Mouse (Mus musculus) kidney, embryonic 16.5 days (tissue): ENCODE measurements around the gene Il2ra. TPM values are rescaled to one million over a fixed set of nuclear protein-coding genes. Genes with fewer than 3 reads are reported as not detected.

ENCODE experiments used
- ATAC-seq: fragments of 200-750 bp; cut with Nextera tagmentation; 2 replicates; pipeline ENCODE4 v1.8.0; 2017; ENCODE audit warnings: moderate TSS enrichment; ENCODE audit not compliant: low FRiP score, low TSS enrichment
- H3K27ac ChIP-seq: fragments of 300-500 bp; sonication (generic); 2 replicates; pipeline ENCODE4 v1.5.1; 2014; ENCODE audit warnings: low read length
- H3K27me3 ChIP-seq: fragments of 300-500 bp; sonication (generic); 2 replicates; pipeline ENCODE4 v1.6.1; 2014; ENCODE audit warnings: low read length, control low read depth, mixed read lengths; ENCODE audit not compliant: insufficient read depth
- H3K36me3 ChIP-seq: fragments of 300-500 bp; sonication (generic); 2 replicates; pipeline ENCODE4 v1.6.1; 2014; ENCODE audit warnings: low read length, control low read depth, mixed read lengths; ENCODE audit not compliant: insufficient read depth
- H3K4me1 ChIP-seq: fragments of 300-500 bp; sonication (generic); 2 replicates; pipeline ENCODE4 v1.6.1; 2014; ENCODE audit warnings: low read length, control low read depth, mixed read lengths; ENCODE audit not compliant: insufficient read depth
- H3K4me2 ChIP-seq: fragments of 300-500 bp; sonication (generic); replicated peaks from 2 replicates; pipeline ENCODE4 v1.6.1; 2014; ENCODE audit warnings: low read depth, low read length
- H3K4me3 ChIP-seq: fragments of 300-500 bp; sonication (generic); 2 replicates; pipeline ENCODE4 v1.5.1; 2014; ENCODE audit warnings: mild to moderate bottlenecking, low read length
- H3K9ac ChIP-seq: fragments of 300-500 bp; sonication (generic); replicated peaks from 2 replicates; pipeline ENCODE4 v1.6.1; 2014; ENCODE audit warnings: low read length
- H3K9me3 ChIP-seq: fragments of 300-500 bp; sonication (generic); 2 replicates; pipeline ENCODE4 v1.6.1; 2016; ENCODE audit warnings: low read length, control low read depth
- WGBS: fragments of 180-500 bp; shearing (Covaris S2); extraction: QIAGEN DNeasy Blood & Tissue Kit; methylation state at CpG from one replicate; pipeline ENCODE4 v1.1.7; 2014; 5-methylcytosine and 5-hydroxymethylcytosine counted together
- polyA plus RNA-seq: library from polyadenylated mRNA; unstranded; fragments of >200 nt; fragmentation: Nextera tagmentation; extraction: Ambion mirVana; gene quantifications from 2 replicates; pipeline ENCODE4 v1.2.1, GENCODE M21; 2015

The Il2ra gene
- polyA plus RNA-seq, 1 experiment from 2014 or later, result not detected

GRCm38 (mm10) chr2:11619598-11619997, 23.0 kb upstream of the Il2ra start:
- Histone ChIP-seq H3K9me3 (peaks cover 6% of the 10 kb centered on the region), H3K36me3 (no peaks in the 10 kb centered on the region), H3K4me3 (no peak overlapping the region), H3K4me2 (no peak overlapping the region), H3K27ac (no peak overlapping the region), H3K27me3 (no peaks in the 10 kb centered on the region), H3K9ac (no peak overlapping the region), H3K4me1 (no peaks in the 10 kb centered on the region)
- 98% methylated on average over 2 of the region's 2 CpGs for WGBS
- ATAC-seq, result no peak

GRCm38 (mm10) chr2:11623173-11623572, 19.4 kb upstream of the Il2ra start:
- no peak overlapping the region for H3K4me3 ChIP-seq
- WGBS, result 90% methylated on average over 8 of the region's 8 CpGs
- no peak for ATAC-seq
- no peaks in the 10 kb centered on the region for H3K4me1 ChIP-seq
- no peaks in the 10 kb centered on the region for H3K36me3 ChIP-seq
- no peak overlapping the region for H3K4me2 ChIP-seq
- no peak overlapping the region for H3K27ac ChIP-seq
- no peak overlapping the region for H3K9ac ChIP-seq
- H3K9me3 ChIP-seq, result no peaks in the 10 kb centered on the region
- no peaks in the 10 kb centered on the region for H3K27me3 ChIP-seq

- Histone ChIP-seq H3K9ac (no peak overlapping the region), H3K9me3 (no peaks in the 10 kb centered on the region), H3K36me3 (no peaks in the 10 kb centered on the region), H3K27me3 (no peaks in the 10 kb centered on the region), H3K4me3 (no peak overlapping the region), H3K4me1 (no peaks in the 10 kb centered on the region), H3K27ac (no peak overlapping the region), H3K4me2 (no peak overlapping the region)
- no peak for ATAC-seq
- WGBS, result 87% methylated on average over 2 of the region's 2 CpGs
These were observed 18.9 kb upstream of the Il2ra start for GRCm38 (mm10) chr2:11623726-11624125.

- WGBS, result 97% methylated on average over 5 of the region's 5 CpGs
- no peak within 1 kb of the TSS for H3K4me2 ChIP-seq
- no peak within 1 kb of the TSS for H3K4me3 ChIP-seq
- no peaks in the 10 kb centered on the region for H3K27me3 ChIP-seq
- ATAC-seq, result no peak
- no peak within 1 kb of the TSS for H3K9ac ChIP-seq
- H3K9me3 ChIP-seq, result no peaks in the 10 kb centered on the region
- no peaks in the 10 kb centered on the region for H3K4me1 ChIP-seq
- no peak within 1 kb of the TSS for H3K27ac ChIP-seq
- H3K36me3 ChIP-seq, result no peaks in the 10 kb centered on the region
These were observed 16.7 kb upstream of the Il2ra start, which contains the start of gene Gm17490 for GRCm38 (mm10) chr2:11625890-11626289. Gene Gm17490 (minus strand): TSS chr2:11626264.

- Histone ChIP-seq H3K9ac (no peak overlapping the region), H3K27ac (no peak overlapping the region), H3K4me3 (no peak overlapping the region), H3K9me3 (no peaks in the 10 kb centered on the region), H3K4me1 (no peaks in the 10 kb centered on the region), H3K27me3 (no peaks in the 10 kb centered on the region), H3K36me3 (no peaks in the 10 kb centered on the region), H3K4me2 (no peak overlapping the region)
- 86% methylated on average over 6 of the region's 6 CpGs for WGBS
- ATAC-seq, result no peak
These were observed 7.6 kb upstream of the Il2ra start for GRCm38 (mm10) chr2:11635035-11635434.

- Histone ChIP-seq H3K4me3 (no peak overlapping the region), H3K9me3 (no peaks in the 10 kb centered on the region), H3K4me1 (no peaks in the 10 kb centered on the region), H3K4me2 (no peak overlapping the region), H3K27me3 (no peaks in the 10 kb centered on the region), H3K9ac (no peak overlapping the region), H3K27ac (no peak overlapping the region), H3K36me3 (no peaks in the 10 kb centered on the region)
- no peak for ATAC-seq
- 98% methylated on average over 5 of the region's 5 CpGs for WGBS
These were observed 7.0 kb upstream of the Il2ra start for GRCm38 (mm10) chr2:11635471-11636137.

- no peak for ATAC-seq
- H3K27me3 ChIP-seq, result no peaks in the 10 kb centered on the region
- no peak overlapping the region for H3K9ac ChIP-seq
- no peak overlapping the region for H3K4me2 ChIP-seq
- no peaks in the 10 kb centered on the region for H3K9me3 ChIP-seq
- 71% methylated on average over 3 of the region's 3 CpGs for WGBS
- H3K36me3 ChIP-seq, result no peaks in the 10 kb centered on the region
- no peak overlapping the region for H3K4me3 ChIP-seq
- H3K4me1 ChIP-seq, result no peaks in the 10 kb centered on the region
- no peak overlapping the region for H3K27ac ChIP-seq
These were observed 6.5 kb upstream of the Il2ra start for GRCm38 (mm10) chr2:11636138-11636480.

GRCm38 (mm10) chr2:11637115-11637514, 5.5 kb upstream of the Il2ra start:
- H3K9me3 ChIP-seq, result no peaks in the 10 kb centered on the region
- H3K36me3 ChIP-seq, result no peaks in the 10 kb centered on the region
- no peak overlapping the region for H3K4me3 ChIP-seq
- WGBS, result 70% methylated on average over 1 of the region's 1 CpGs
- H3K4me1 ChIP-seq, result no peaks in the 10 kb centered on the region
- ATAC-seq, result no peak
- no peak overlapping the region for H3K4me2 ChIP-seq
- H3K27me3 ChIP-seq, result no peaks in the 10 kb centered on the region
- H3K27ac ChIP-seq, result no peak overlapping the region
- no peak overlapping the region for H3K9ac ChIP-seq

GRCm38 (mm10) chr2:11644057-11644456, 1.4 kb downstream of the Il2ra start:
- no peaks in the 10 kb centered on the region for H3K27me3 ChIP-seq
- ATAC-seq, result no peak
- H3K4me2 ChIP-seq, result no peak overlapping the region
- 75% methylated on average over 1 of the region's 1 CpGs for WGBS
- no peaks in the 10 kb centered on the region for H3K9me3 ChIP-seq
- H3K9ac ChIP-seq, result no peak overlapping the region
- H3K4me1 ChIP-seq, result no peaks in the 10 kb centered on the region
- no peak overlapping the region for H3K27ac ChIP-seq
- H3K4me3 ChIP-seq, result no peak overlapping the region
- H3K36me3 ChIP-seq, result no peaks in the 10 kb centered on the region

GRCm38 (mm10) chr2:11645297-11645696, 2.7 kb downstream of the Il2ra start:
- Histone ChIP-seq H3K9me3 (no peaks in the 10 kb centered on the region), H3K27ac (no peak overlapping the region), H3K36me3 (no peaks in the 10 kb centered on the region), H3K27me3 (no peaks in the 10 kb centered on the region), H3K4me1 (no peaks in the 10 kb centered on the region), H3K4me2 (no peak overlapping the region), H3K4me3 (no peak overlapping the region), H3K9ac (no peak overlapping the region)
- 80% methylated on average over 2 of the region's 2 CpGs for WGBS
- ATAC-seq, result no peak
